Mouse (Mus musculus): ENCODE measurements around the gene Gm45213. TPM values are rescaled to one million over a fixed set of nuclear protein-coding genes. Genes with fewer than 3 reads are reported as not detected.

The Gm45213 gene
- total and polyA plus RNA-seq, 3 experiments: not detected

DNA sequence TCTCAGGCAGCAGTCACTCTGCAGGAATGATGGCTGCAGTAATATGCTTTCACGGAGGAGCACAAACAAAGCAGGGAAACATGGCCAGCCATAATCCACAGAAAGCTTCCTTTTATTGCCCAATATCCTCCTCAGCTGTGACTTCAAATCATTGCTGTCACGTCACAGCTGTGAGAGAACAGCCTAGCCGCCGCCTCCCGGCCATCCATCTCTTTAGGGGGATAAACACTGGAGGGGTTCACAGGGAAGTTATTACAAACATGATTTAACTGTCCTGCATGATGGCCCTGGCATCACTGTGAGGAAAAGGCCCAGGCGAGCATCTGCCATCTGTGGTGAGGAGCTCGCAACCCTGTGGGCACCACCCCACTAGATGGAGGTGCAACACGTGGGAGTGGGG, 6.6 kb upstream of the Gm45213 start:
- no peaks in the 10 kb centered on the region for H3K36me3 ChIP-seq (replicated peaks)
- TF ChIP-seq POLR2AphosphoS5 (IDR thresholded peaks at IDR 0.05; ENCODE audit: insufficient replicate concordance, low read depth, low read length) (no peak), CTCF (IDR thresholded peaks at IDR 0.05; ENCODE audit: low read depth, low read length) (no peak), GATA1 (IDR thresholded peaks at IDR 0.05; ENCODE audit: borderline replicate concordance, low read length) (no peak), GATA2 (IDR thresholded peaks at IDR 0.05; ENCODE audit: borderline replicate concordance, low read depth, low read length) (no peak), TAL1 (conservative IDR thresholded peaks at IDR 0.05; ENCODE audit: low read depth, low read length) (no peak)

DNA sequence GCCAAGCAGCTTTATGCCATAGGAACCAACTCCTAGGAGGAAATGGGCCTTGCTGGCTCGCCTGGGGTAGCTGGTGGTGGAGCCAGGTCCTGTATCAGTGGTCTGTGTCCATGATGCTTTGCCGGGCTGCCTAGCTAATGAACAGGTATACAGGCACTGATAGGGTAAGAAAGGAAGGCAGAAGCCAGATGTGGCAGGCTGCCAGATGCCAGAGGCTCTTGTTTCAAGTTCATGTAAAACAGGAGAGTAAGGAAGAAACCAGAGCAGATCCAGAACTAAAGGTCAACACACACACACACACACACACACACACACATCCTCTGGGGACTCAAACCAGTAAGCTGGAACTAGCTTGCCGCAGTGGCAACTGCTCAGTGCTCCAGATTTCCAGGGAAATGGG, 5.1 kb upstream of the Gm45213 start:
- ATAC-seq (ENCODE audit: extremely low read depth, insufficient number of reproducible peaks, low FRiP score, poor library complexity, severe bottlenecking) (no peak), DNase-seq (ENCODE audit: low spot score) (no peak)
- Histone ChIP-seq H3K9me3 (replicated peaks) (no peaks in the 10 kb centered on the region), H3K4me3 (ENCODE audit: low read depth, low read length) (no peak overlapping the region), H3K36me3 (replicated peaks) (no peaks in the 10 kb centered on the region), H3K27me3 (ENCODE audit: insufficient read depth, low read length) (peaks cover 25% of the 10 kb centered on the region), H3K4me1 (ENCODE audit: insufficient read depth, low read depth, low read length) (no peaks in the 10 kb centered on the region)
- TF ChIP-seq GATA1 (IDR thresholded peaks at IDR 0.05; ENCODE audit: borderline replicate concordance, low read length): no peak

More for the DNA sequence above, 6.6 kb upstream of the Gm45213 start:
- H3K4me3 ChIP-seq (ENCODE audit: low read depth, low read length): no peak overlapping the region
- ATAC-seq (ENCODE audit: extremely low read depth, insufficient number of reproducible peaks, low FRiP score, poor library complexity, severe bottlenecking) (no peak), DNase-seq (ENCODE audit: low spot score) (no peak)
- no peaks in the 10 kb centered on the region for H3K4me1 ChIP-seq (ENCODE audit: insufficient read depth, low read depth, low read length)
- no peaks in the 10 kb centered on the region for H3K9me3 ChIP-seq (replicated peaks)
- H3K27me3 ChIP-seq (ENCODE audit: insufficient read depth, low read length): peaks cover 25% of the 10 kb centered on the region

DNA sequence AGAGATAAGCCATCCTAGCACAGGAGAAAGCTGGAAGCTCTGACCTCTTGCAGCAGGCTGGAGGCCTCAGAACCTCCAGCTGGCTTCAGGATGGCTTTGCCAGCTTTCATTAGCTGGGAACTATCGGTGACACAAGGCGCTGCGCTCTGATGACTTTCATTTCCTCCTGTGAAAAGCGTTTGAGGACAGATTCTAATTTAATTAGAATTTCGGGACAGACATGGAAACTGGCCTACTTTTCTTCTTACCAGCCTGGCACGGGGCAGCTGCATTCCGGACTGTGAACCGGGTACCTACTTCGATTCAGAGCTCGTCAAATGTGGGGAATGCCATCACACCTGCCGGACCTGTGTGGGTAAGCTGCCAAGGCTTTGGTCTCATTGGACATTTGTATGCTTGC, 4.7 kb upstream of the Gm45213 start:
- TF ChIP-seq POLR2AphosphoS5 (IDR thresholded peaks at IDR 0.05; ENCODE audit: insufficient replicate concordance, low read depth, low read length) (no peak), CTCF (IDR thresholded peaks at IDR 0.05; ENCODE audit: low read depth, low read length) (no peak), GATA1 (IDR thresholded peaks at IDR 0.05; ENCODE audit: borderline replicate concordance, low read length) (no peak)
- ATAC-seq (ENCODE audit: extremely low read depth, insufficient number of reproducible peaks, low FRiP score, poor library complexity, severe bottlenecking): no peak
- Histone ChIP-seq H3K4me3 (ENCODE audit: low read depth, low read length) (no peak overlapping the region), H3K4me1 (ENCODE audit: insufficient read depth, low read depth, low read length) (no peaks in the 10 kb centered on the region), H3K36me3 (replicated peaks) (no peaks in the 10 kb centered on the region), H3K27me3 (ENCODE audit: insufficient read depth, low read length) (peaks cover 23% of the 10 kb centered on the region), H3K9me3 (replicated peaks) (no peaks in the 10 kb centered on the region)
- DNase-seq (ENCODE audit: low spot score): no peak

DNA sequence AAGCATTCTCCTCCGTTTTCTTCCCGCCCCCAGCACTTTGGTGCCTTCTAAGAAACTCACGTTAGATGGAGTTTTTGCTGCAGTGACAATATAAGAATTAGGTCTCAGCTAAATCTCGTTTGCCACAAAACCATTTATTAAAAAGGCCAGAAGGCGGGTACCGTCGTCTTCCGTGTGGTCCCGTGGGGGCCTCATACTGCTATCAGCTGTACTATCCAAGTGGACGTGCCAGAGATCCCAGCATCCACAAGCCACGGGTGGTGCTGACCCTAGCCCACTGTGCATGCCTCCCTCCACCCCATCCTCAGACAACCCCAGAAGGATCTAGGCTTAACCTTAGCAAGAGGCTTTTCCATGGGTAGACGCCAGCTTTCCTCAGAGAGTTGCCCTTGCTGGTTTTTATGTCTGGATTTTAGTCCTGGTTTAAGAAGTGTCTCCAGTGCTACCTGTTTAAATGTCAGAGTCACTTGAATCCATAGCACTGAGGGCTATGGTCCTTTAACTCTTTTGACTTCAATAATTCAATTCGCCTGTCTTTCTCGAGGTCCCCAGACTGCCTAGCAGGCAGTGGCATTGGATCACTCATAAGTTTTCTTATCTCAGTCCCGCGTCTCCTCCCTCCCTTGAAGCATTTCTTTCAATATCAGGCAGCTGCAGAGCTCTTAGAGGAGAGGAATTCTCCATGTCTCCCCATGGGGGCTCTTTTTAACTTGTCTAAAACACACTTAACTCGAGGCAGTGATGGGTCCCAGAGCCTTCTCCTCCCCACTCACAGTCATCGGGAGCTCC, 3.2 kb upstream of the Gm45213 start:
- H3K4me1 ChIP-seq (ENCODE audit: insufficient read depth, low read depth, low read length): no peaks in the 10 kb centered on the region
- no peak for DNase-seq (ENCODE audit: low spot score)
- ATAC-seq (ENCODE audit: extremely low read depth, insufficient number of reproducible peaks, low FRiP score, poor library complexity, severe bottlenecking): no peak
- no peaks in the 10 kb centered on the region for H3K9me3 ChIP-seq (replicated peaks)
- TF ChIP-seq GATA2 (IDR thresholded peaks at IDR 0.05; ENCODE audit: borderline replicate concordance, low read depth, low read length): no peak
- TF ChIP-seq TAL1 (conservative IDR thresholded peaks at IDR 0.05; ENCODE audit: low read depth, low read length): no peak
- no peak for TF ChIP-seq CTCF (IDR thresholded peaks at IDR 0.05; ENCODE audit: low read depth, low read length)
- TF ChIP-seq POLR2AphosphoS5 (IDR thresholded peaks at IDR 0.05; ENCODE audit: insufficient replicate concordance, low read depth, low read length): no peak
- TF ChIP-seq GATA1 (IDR thresholded peaks at IDR 0.05; ENCODE audit: borderline replicate concordance, low read length): no peak
- no peak overlapping the region for H3K4me3 ChIP-seq (ENCODE audit: low read depth, low read length)
- peaks cover 19% of the 10 kb centered on the region for H3K27me3 ChIP-seq (ENCODE audit: insufficient read depth, low read length)
- no peaks in the 10 kb centered on the region for H3K36me3 ChIP-seq (replicated peaks)

DNA sequence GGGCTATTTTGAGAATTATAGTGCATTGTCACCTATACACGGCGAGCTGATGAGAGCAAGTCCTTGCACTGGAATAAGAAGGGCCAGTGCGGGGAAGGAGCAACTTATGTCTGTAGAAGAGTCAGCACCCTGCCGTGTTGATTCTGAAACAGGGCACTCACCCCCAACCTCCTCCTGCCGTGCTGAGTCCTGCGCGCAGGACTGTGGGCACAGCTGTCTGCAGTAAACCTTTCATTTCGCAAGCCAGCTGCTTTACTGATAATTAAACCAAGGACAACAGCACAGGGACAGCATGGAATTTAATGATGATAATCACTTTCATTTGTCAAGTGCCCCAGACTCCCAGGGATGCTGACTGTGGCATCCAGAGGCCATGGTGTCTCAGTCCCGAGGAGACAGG, 1.2 kb downstream of the Gm45213 start:
- Histone ChIP-seq H3K4me1 (ENCODE audit: insufficient read depth, low read depth, low read length) (no peaks in the 10 kb centered on the region), H3K4me3 (ENCODE audit: low read depth, low read length) (no peak overlapping the region), H3K36me3 (replicated peaks) (no peaks in the 10 kb centered on the region), H3K27me3 (ENCODE audit: insufficient read depth, low read length) (peaks cover 55% of the 10 kb centered on the region), H3K9me3 (replicated peaks) (no peaks in the 10 kb centered on the region)
- ATAC-seq (ENCODE audit: extremely low read depth, insufficient number of reproducible peaks, low FRiP score, poor library complexity, severe bottlenecking): no peak
- no peak for DNase-seq (ENCODE audit: low spot score)
- TF ChIP-seq TAL1 (conservative IDR thresholded peaks at IDR 0.05; ENCODE audit: low read depth, low read length) (no peak), POLR2AphosphoS5 (IDR thresholded peaks at IDR 0.05; ENCODE audit: insufficient replicate concordance, low read depth, low read length) (no peak), GATA1 (IDR thresholded peaks at IDR 0.05; ENCODE audit: borderline replicate concordance, low read length) (no peak), GATA2 (IDR thresholded peaks at IDR 0.05; ENCODE audit: borderline replicate concordance, low read depth, low read length) (no peak), CTCF (IDR thresholded peaks at IDR 0.05; ENCODE audit: low read depth, low read length) (no peak)

DNA sequence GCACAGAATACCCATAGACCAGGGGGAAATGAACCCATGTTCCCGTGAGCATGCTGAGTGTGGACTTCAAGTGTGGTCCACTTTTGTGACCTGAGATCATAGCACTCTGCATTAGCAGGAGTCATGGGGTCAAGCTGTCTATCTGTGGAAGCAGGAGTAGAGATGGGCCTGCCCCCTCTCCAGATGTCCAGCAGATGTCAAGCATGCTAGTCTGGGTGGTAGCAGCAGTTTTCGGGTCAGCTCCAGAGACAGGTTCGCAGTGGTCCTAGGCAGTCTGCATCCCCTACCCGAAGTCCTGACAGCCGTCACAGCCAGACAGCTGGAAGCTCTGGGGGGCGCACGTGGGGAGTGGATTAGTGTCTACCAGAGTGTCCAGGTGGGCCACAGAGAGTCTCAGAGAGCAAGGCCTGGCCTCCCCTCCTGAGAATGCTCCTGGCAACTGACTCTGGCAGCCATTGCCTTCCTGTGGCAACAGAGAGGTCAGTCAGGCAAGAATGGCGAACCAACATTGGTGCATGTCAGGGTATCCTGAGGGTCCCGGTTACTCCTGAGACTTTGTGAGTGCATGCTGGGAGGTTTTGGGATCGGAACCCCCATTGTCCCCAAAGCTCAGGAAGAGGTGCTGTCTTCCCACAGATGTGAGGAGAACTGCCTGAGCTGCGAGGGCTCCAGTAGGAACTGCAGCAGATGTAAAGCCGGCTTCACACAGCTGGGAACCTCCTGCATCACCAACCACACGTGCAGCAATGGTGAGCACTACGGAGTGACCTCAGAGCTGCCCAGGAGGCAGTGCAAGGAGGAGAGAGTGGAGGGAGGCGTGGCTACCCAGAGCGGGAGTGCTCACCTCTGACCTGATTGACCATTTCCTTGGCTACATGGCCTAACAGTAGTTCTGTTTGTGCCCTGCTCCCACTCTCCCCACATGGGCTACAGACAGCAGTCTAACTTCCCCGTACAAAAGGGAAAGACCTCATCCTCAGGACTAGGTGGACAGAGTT, 3.8 kb downstream of the Gm45213 start:
- peaks cover 52% of the 10 kb centered on the region for H3K27me3 ChIP-seq (ENCODE audit: insufficient read depth, low read length)
- no peak for DNase-seq (ENCODE audit: low spot score)

More for the DNA sequence above, 3.8 kb downstream of the Gm45213 start:
- Histone ChIP-seq H3K4me1 (ENCODE audit: insufficient read depth, low read depth, low read length) (no peaks in the 10 kb centered on the region), H3K9me3 (replicated peaks) (no peaks in the 10 kb centered on the region), H3K36me3 (replicated peaks) (no peaks in the 10 kb centered on the region), H3K4me3 (ENCODE audit: low read depth, low read length) (no peak overlapping the region)
- TF ChIP-seq CTCF (IDR thresholded peaks at IDR 0.05; ENCODE audit: low read depth, low read length) (no peak), GATA2 (IDR thresholded peaks at IDR 0.05; ENCODE audit: borderline replicate concordance, low read depth, low read length) (no peak), POLR2AphosphoS5 (IDR thresholded peaks at IDR 0.05; ENCODE audit: insufficient replicate concordance, low read depth, low read length) (no peak), TAL1 (conservative IDR thresholded peaks at IDR 0.05; ENCODE audit: low read depth, low read length) (no peak), GATA1 (IDR thresholded peaks at IDR 0.05; ENCODE audit: borderline replicate concordance, low read length) (no peak)
- no peak for ATAC-seq (ENCODE audit: extremely low read depth, insufficient number of reproducible peaks, low FRiP score, poor library complexity, severe bottlenecking)
